Mouse (Mus musculus) left cerebral cortex, postnatal 14 days (tissue): ENCODE measurements around the gene Plcxd3. TPM values are rescaled to one million over a fixed set of nuclear protein-coding genes. Genes with fewer than 3 reads are reported as not detected.
A peak's percentile ranks its signal among the peaks of the same experiment; 100 is the strongest.
"Not testable (repeated sequence)": the region's sequence is repeated elsewhere in the genome, so short reads cannot be mapped to it uniquely, and the experiment has no call there.

ENCODE experiments used
- DNase-seq, 2 experiments: peaks; one replicate each; pipeline ENCODE4 v3.0.0; 2021 to 2022; ENCODE audit warnings: low spot score in 2 of 2, mixed read lengths in 1 of 2
- intact Hi-C: fragments of 180-260 bp; cut with DNase I; formaldehyde crosslinking; loops from one replicate; pipeline ENCODE4 v1.15.1; 2025
- total RNA-seq, 2 experiments: library from RNA; stranded (reverse); gene quantifications; 2 replicates each; pipeline ENCODE4 v1.2.3; 2021

Gene Plcxd3
- total RNA-seq, 2 experiments from 2014 or later: 30.8 to 36.1 TPM

DNA sequence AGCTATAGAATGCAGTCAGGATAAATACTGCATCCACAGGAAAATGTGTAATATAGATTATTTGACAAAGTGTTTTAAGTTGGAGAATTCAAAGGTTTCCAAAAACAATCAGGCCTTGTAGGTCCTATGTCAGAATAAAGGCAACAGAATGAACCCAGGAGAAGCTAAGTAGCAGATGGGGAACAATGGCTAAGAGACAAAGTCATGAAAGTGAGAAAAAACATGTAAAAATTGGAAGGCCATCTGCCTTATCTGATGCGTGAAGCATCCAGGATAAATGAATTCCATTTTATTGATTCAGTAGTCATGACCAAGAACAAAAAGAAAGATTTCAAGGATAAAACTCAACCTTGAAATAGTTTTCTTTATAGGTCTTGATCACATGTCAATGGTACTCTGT lies 139.4 kb downstream of the Plcxd3 start:
- intact Hi-C loops: no loop called here
- no peak for DNase-seq

DNA sequence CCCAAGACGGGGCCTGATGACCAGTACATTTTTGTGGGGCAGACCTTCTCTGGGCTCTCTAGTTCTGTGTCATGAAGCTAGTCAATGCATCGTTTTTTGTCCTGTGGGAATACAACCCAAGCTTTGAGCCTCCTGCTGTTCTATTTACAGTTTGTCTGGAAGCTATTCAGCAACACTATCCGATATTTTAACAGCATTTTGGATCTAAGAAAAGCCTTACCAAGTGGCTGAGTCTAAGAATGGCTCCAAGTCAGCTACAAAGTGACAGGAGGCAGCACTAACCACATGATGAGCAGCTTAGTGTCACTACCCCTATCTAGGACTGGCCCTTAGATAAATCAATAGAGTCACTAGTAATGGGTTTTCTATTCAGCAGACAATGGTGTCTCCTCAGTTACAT lies 149.3 kb downstream of the Plcxd3 start:
- intact Hi-C loops: no loop called here
- DNase-seq: peak in 1 of 2 experiments; percentile 17

DNA sequence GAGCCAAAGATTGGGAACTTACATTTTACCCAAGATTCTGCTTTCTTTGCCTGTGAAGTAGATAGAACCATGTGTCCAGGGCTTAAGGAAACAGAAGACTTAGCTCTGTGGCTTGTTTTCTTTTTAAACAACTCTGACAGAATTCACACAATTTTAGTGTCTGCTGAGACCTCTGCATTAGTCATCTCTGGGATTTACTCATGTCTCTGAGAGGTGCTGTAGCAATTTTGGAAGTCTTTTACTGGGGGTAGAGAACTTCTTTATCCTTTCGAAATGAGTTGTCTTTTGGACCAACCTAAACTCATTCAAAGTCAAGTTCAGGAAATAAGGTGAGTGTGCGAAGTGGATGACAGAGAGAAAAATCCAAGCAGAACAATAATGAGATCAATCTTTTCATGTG lies 158.4 kb downstream of the Plcxd3 start:
- intact Hi-C loops: no loop called here

DNA sequence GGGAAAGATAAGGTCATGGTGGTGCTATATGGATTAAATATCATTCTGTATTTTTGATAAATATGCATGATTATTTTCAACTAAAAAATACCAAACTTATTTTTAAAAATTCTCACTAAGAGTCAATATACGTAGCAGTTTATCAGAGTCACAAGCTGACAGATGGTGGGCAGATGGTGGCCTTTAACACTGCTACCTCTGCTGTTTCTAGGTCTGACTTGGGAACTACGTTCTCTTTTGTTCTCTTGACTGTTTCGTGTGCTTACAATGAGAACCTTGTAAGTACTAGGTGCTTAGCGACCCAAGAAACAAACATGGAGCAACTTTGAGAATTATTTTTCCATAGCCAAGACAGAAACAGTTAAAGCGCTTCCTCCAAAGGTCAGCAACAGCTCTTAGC lies 183.8 kb downstream of the Plcxd3 start:
- no peak for DNase-seq
- intact Hi-C loops: no loop called here

More for the DNA sequence above, 158.4 kb downstream of the Plcxd3 start:
- no peak for DNase-seq

DNA sequence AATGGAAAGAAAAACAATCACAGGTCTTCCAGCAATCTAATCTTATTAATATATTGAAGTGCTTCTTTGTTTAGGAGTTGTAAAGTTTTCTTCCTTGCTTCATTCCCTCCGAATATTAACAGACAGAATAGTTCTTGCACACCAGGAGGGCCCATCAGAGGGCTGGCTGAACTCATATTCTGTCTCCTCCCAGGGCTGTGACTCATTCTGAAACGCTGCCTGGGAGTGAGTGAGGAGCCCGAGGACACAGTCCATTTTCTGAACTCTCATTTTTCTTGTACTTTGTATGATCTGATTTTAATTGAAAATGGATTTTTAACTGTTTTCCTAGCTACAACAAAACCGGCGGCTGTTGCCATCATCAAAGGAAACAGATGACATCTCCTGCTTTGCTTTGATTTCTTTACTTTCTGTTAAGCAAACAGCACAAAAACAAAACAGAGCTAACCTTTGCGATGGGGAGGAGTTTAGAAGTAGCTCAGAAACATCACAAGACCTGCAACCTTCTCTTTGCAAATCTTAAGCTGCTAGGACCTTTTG lies 186.2 kb downstream of the Plcxd3 start:
- intact Hi-C loops: no loop called here
- no peak for DNase-seq

DNA sequence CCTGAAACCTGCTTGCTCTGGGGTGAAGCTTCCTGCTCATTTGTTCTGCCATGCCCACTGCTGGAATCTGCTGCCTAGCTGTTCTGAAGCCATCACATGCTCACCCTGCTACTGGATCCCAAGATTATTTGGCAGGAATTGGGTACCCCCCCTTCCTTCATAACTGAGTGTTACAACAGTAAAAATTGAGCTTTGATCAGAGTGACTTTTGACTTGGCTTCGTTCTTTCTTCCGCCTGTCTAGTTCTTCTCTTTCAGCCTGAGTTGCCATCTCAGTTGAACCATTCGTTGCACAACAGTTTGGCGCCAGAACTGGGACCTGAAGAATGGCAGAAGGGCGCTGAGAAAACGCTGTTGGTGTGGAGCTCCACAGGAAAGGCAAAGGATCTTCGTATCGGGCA lies 220.2 kb downstream of the Plcxd3 start:
- DNase-seq, intact Hi-C loops: not testable (repeated sequence)

DNA sequence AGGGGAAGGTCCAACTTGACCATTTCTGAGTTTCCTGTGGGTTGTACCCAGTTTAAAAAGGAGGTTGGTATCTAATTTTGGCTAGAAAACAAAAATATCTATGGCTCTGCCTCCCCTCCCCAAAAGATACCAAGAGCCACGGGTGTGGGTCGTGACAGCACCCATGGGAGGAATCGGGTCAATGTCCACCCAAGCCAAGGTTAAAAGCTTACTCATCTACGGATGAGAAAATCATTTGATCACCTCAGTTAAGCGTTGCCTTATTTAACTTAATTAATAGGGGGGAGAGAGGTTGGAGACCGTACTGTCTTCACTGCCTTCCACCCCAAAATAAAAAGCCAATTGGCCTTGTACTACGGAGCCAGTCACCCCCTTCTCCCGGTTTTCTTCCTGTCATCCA lies 223.4 kb downstream of the Plcxd3 start:
- intact Hi-C loops, DNase-seq: not testable (repeated sequence)

DNA sequence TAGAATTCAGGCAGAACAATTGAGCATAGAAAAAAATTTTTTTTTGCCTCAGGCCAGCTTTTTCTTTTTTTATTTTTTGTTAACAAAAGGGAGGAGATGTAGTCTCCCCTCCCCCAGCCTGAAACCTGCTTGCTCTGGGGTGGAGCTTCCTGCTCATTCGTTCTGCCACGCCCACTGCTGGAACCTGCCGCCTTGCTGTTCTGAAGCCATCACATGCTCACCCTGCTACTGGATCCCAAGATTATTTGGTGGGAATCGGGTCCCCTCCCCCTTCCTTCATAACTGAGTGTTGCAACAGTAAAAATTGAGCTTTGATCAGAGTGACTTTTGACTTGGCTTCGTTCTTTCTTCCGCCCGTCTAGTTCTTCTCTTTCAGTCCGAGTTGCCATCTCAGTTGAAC lies 224.0 kb downstream of the Plcxd3 start:
- DNase-seq, intact Hi-C loops: not testable (repeated sequence)

DNA sequence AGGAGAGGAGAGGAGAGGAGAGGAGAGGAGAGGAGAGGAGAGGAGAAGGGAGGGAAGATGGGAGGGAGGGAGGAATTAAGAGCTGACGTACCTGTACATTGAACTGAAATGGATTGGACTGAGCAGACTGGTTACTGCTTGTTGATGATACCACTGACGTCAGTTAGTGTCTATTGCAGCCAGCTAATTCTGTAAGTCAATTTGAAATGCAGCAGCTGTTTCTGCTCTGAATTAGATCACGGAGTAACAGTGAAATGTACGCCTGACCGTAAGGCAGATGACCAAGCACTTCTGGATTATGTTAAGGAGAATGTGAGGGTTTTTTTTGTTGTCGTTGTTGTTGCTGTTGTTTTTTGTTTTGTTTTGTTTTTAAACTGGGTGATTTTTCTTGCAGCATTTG lies 230.3 kb downstream of the Plcxd3 start:
- intact Hi-C loops: no loop called here
- DNase-seq: no peak
